Mouse (Mus musculus): ENCODE results near the gene Svop. TPM values are rescaled to one million over a fixed set of nuclear protein-coding genes. Genes with fewer than 3 reads are reported as not detected.

The Svop gene
- polyA plus RNA-seq, 1 experiment from 2014 or later, result 1.2 TPM

GRCm38 (mm10) chr5:113996458-113996857 lies 94.9 kb downstream of the Svop start:
- WGBS, result 27% methylated on average over 2 of the region's 2 CpGs

GRCm38 (mm10) chr5:113993487-113994465 lies 97.6 kb downstream of the Svop start, which contains the start of gene Ssh1:
Gene Ssh1 (minus strand): TSS chr5:113993894.
- Histone ChIP-seq H3K9ac (ENCODE audit: low read length) (peak within 1 kb of the TSS; percentile 87), H3K36me3 (ENCODE audit: control insufficient read depth, insufficient read depth, low read length) (no peaks in the 10 kb centered on the region), H3K27ac (replicated peaks) (peak within 1 kb of the TSS; percentile 95), H3K4me3 (ENCODE audit: low read depth, low read length) (peak within 1 kb of the TSS; percentile 85), H3K9me3 (ENCODE audit: control insufficient read depth, low read length) (no peaks in the 10 kb centered on the region), H3K4me1 (replicated peaks; ENCODE audit: control insufficient read depth, insufficient read depth) (peaks cover 6% of the 10 kb centered on the region; the same call in 1 of the 2 replicates), H3K4me2 (replicated peaks; ENCODE audit: low read depth) (peak within 1 kb of the TSS; percentile 86), H3K27me3 (ENCODE audit: control insufficient read depth, insufficient read depth, low read length) (no peaks in the 10 kb centered on the region)
- ATAC-seq (ENCODE audit: low FRiP score, low TSS enrichment) (peak; percentile 83), DNase-seq (ENCODE audit: low spot score) (peak; percentile 92)
- TF ChIP-seq CTCF (IDR thresholded peaks at IDR 0.05; ENCODE audit: low read depth), result no peak
- no peak for TF ChIP-seq EP300 (optimal IDR thresholded peaks at IDR 0.05)
- under 1% methylated on average over 65 of the region's 83 CpGs for WGBS

More at GRCm38 (mm10) chr5:113996458-113996857, 94.9 kb downstream of the Svop start:
- H3K36me3 ChIP-seq (ENCODE audit: control insufficient read depth, insufficient read depth, low read length), result no peaks in the 10 kb centered on the region
- no peaks in the 10 kb centered on the region for H3K9me3 ChIP-seq (ENCODE audit: control insufficient read depth, low read length)
- ATAC-seq (ENCODE audit: low FRiP score, low TSS enrichment), result peak; percentile 41
- peak overlapping the region; percentile 63 for H3K27ac ChIP-seq (replicated peaks)
- H3K4me1 ChIP-seq (replicated peaks; ENCODE audit: control insufficient read depth, insufficient read depth), result peaks cover 6% of the 10 kb centered on the region; the same call in 1 of the 2 replicates
- TF ChIP-seq EP300 (optimal IDR thresholded peaks at IDR 0.05), result no peak
- TF ChIP-seq CTCF (IDR thresholded peaks at IDR 0.05; ENCODE audit: low read depth), result no peak
- no peak overlapping the region for H3K9ac ChIP-seq (ENCODE audit: low read length)
- H3K4me2 ChIP-seq (replicated peaks; ENCODE audit: low read depth), result no peak overlapping the region
- H3K27me3 ChIP-seq (ENCODE audit: control insufficient read depth, insufficient read depth, low read length), result no peaks in the 10 kb centered on the region
- H3K4me3 ChIP-seq (ENCODE audit: low read depth, low read length), result no peak overlapping the region
- peak; percentile 65 for DNase-seq (ENCODE audit: low spot score)

GRCm38 (mm10) chr5:113993031-113993486 lies 98.3 kb downstream of the Svop start:
- WGBS, result 0% methylated on average over 22 of the region's 22 CpGs
- Histone ChIP-seq H3K9me3 (ENCODE audit: control insufficient read depth, low read length) (no peaks in the 10 kb centered on the region), H3K36me3 (ENCODE audit: control insufficient read depth, insufficient read depth, low read length) (no peaks in the 10 kb centered on the region), H3K27ac (replicated peaks) (peak overlapping the region; percentile 95), H3K4me1 (replicated peaks; ENCODE audit: control insufficient read depth, insufficient read depth) (peaks cover 6% of the 10 kb centered on the region; the same call in 1 of the 2 replicates), H3K27me3 (ENCODE audit: control insufficient read depth, insufficient read depth, low read length) (no peaks in the 10 kb centered on the region), H3K4me3 (ENCODE audit: low read depth, low read length) (peak overlapping the region; percentile 85), H3K4me2 (replicated peaks; ENCODE audit: low read depth) (peak overlapping the region; percentile 86), H3K9ac (ENCODE audit: low read length) (peak overlapping the region; percentile 87)
- TF ChIP-seq EP300 (optimal IDR thresholded peaks at IDR 0.05) (no peak), CTCF (IDR thresholded peaks at IDR 0.05; ENCODE audit: low read depth) (no peak)
- DNase-seq (ENCODE audit: low spot score) (peak; percentile 55), ATAC-seq (ENCODE audit: low FRiP score, low TSS enrichment) (peak; percentile 34)

- peak overlapping the region; percentile 86 for H3K4me2 ChIP-seq (replicated peaks; ENCODE audit: low read depth)
- no peaks in the 10 kb centered on the region for H3K36me3 ChIP-seq (ENCODE audit: control insufficient read depth, insufficient read depth, low read length)
- DNase-seq (ENCODE audit: low spot score) (peak; percentile 71), ATAC-seq (ENCODE audit: low FRiP score, low TSS enrichment) (no peak)
- peak overlapping the region; percentile 85 for H3K4me3 ChIP-seq (ENCODE audit: low read depth, low read length)
- TF ChIP-seq EP300 (optimal IDR thresholded peaks at IDR 0.05) (no peak), CTCF (IDR thresholded peaks at IDR 0.05; ENCODE audit: low read depth) (no peak)
- 4% methylated on average over 12 of the region's 12 CpGs for WGBS
- H3K9ac ChIP-seq (ENCODE audit: low read length), result peak overlapping the region; percentile 87
- H3K9me3 ChIP-seq (ENCODE audit: control insufficient read depth, low read length), result no peaks in the 10 kb centered on the region
- H3K27me3 ChIP-seq (ENCODE audit: control insufficient read depth, insufficient read depth, low read length), result no peaks in the 10 kb centered on the region
- peak overlapping the region; percentile 95 for H3K27ac ChIP-seq (replicated peaks)
- peaks cover 6% of the 10 kb centered on the region; the same call in 1 of the 2 replicates for H3K4me1 ChIP-seq (replicated peaks; ENCODE audit: control insufficient read depth, insufficient read depth)
These were observed 99.0 kb downstream of the Svop start for GRCm38 (mm10) chr5:113992339-113992831.

- Histone ChIP-seq H3K27ac (replicated peaks) (no peak overlapping the region), H3K4me2 (replicated peaks; ENCODE audit: low read depth) (no peak overlapping the region), H3K4me1 (replicated peaks; ENCODE audit: control insufficient read depth, insufficient read depth) (peaks cover 9% of the 10 kb centered on the region; the same call in 1 of the 2 replicates), H3K4me3 (ENCODE audit: low read depth, low read length) (no peak overlapping the region), H3K9me3 (ENCODE audit: control insufficient read depth, low read length) (no peaks in the 10 kb centered on the region), H3K27me3 (ENCODE audit: control insufficient read depth, insufficient read depth, low read length) (no peaks in the 10 kb centered on the region), H3K36me3 (ENCODE audit: control insufficient read depth, insufficient read depth, low read length) (no peaks in the 10 kb centered on the region), H3K9ac (ENCODE audit: low read length) (peak overlapping the region; percentile 18; the same call in 1 of the 2 replicates)
- no peak for DNase-seq (ENCODE audit: low spot score)
- ATAC-seq (ENCODE audit: low FRiP score, low TSS enrichment), result no peak
- WGBS, result 63% methylated on average over 7 of the region's 7 CpGs
- TF ChIP-seq CTCF (IDR thresholded peaks at IDR 0.05; ENCODE audit: low read depth), result no peak
- no peak for TF ChIP-seq EP300 (optimal IDR thresholded peaks at IDR 0.05)
These were observed 100.2 kb downstream of the Svop start for GRCm38 (mm10) chr5:113991141-113991540.
